Mouse (Mus musculus) liver, embryonic 14.5 days (tissue): ENCODE results near the gene Hspa13.

ENCODE experiments used
- CTCF ChIP-seq: IDR thresholded peaks from 2 replicates; pipeline ENCODE4 v1.5.1; 2016; ENCODE audit warnings: antibody characterized with exemption, low read depth, control low read depth
- EP300 ChIP-seq: IDR thresholded peaks from 2 replicates; pipeline ENCODE4 v1.6.1; 2016; ENCODE audit warnings: antibody characterized with exemption, low read depth

GRCm38 (mm10) chr16:75773222-75773621 is 6.3 kb upstream of the Hspa13 start:
- TF ChIP-seq CTCF (no peak), EP300 (no peak)
